Mouse (Mus musculus) adrenal gland, postnatal 14 days (tissue): ENCODE data around the gene Actn4. TPM values are rescaled to one million over a fixed set of nuclear protein-coding genes. Genes with fewer than 3 reads are reported as not detected.
A peak's percentile ranks its signal among the peaks of the same experiment; 100 is the strongest.
"Not testable (repeated sequence)": the region's sequence is repeated elsewhere in the genome, so short reads cannot be mapped to it uniquely, and the experiment has no call there.

Experiments
- DNase-seq: peaks from one replicate; pipeline ENCODE4 v3.0.0; 2021; ENCODE audit warnings: mixed read lengths
- total RNA-seq: library from RNA; stranded (reverse); gene quantifications from 2 replicates; pipeline ENCODE4 v1.2.3, GENCODE M21; 2021

The Actn4 gene
- total RNA-seq, 1 experiment from 2014 or later: 282 TPM

- peak; percentile 53 for DNase-seq
Measured at GRCm38 (mm10) chr7:28969672-28970394, 7.7 kb upstream of the Actn4 start.

GRCm38 (mm10) chr7:28969271-28969670, 7.1 kb upstream of the Actn4 start:
- no peak for DNase-seq

GRCm38 (mm10) chr7:28968120-28968519, 6.0 kb upstream of the Actn4 start:
- DNase-seq: not testable (repeated sequence)

GRCm38 (mm10) chr7:28966751-28967505, 4.8 kb upstream of the Actn4 start:
- DNase-seq: peak; percentile 75

- no peak for DNase-seq
Measured at GRCm38 (mm10) chr7:28966181-28966580, 4.0 kb upstream of the Actn4 start.

- no peak for DNase-seq
Measured at GRCm38 (mm10) chr7:28965346-28965840, 3.3 kb upstream of the Actn4 start.

GRCm38 (mm10) chr7:28963399-28963923, 1.3 kb upstream of the Actn4 start:
- no peak for DNase-seq

GRCm38 (mm10) chr7:28961584-28961926, 585 bp downstream of the Actn4 start:
- DNase-seq: no peak

GRCm38 (mm10) chr7:28960354-28961046, 1.6 kb downstream of the Actn4 start:
- DNase-seq: no peak

GRCm38 (mm10) chr7:28959505-28960045, 2.6 kb downstream of the Actn4 start:
- DNase-seq: no peak

- no peak for DNase-seq
Measured at GRCm38 (mm10) chr7:28958770-28959169, 3.4 kb downstream of the Actn4 start.

- DNase-seq: no peak
Measured at GRCm38 (mm10) chr7:28957997-28958725, 4.0 kb downstream of the Actn4 start.

- no peak for DNase-seq
Measured at GRCm38 (mm10) chr7:28957286-28957685, 4.9 kb downstream of the Actn4 start.

- no peak for DNase-seq
Measured at GRCm38 (mm10) chr7:28956270-28956669, 5.9 kb downstream of the Actn4 start.

- peak; percentile 43 for DNase-seq
Measured at GRCm38 (mm10) chr7:28955295-28955897, 6.7 kb downstream of the Actn4 start.

- no peak for DNase-seq
Measured at GRCm38 (mm10) chr7:28954773-28955172, 7.4 kb downstream of the Actn4 start.

- DNase-seq: no peak
Measured at GRCm38 (mm10) chr7:28953476-28954376, 8.4 kb downstream of the Actn4 start.

- DNase-seq: peak; percentile 77
Measured at GRCm38 (mm10) chr7:28952786-28953185, 9.4 kb downstream of the Actn4 start.

- no peak for DNase-seq
Measured at GRCm38 (mm10) chr7:28951764-28952163, 10.4 kb downstream of the Actn4 start.
